Mouse (Mus musculus): Measurements from ENCODE around the gene Zbtb43.

Zbtb43 gene

GRCm38 (mm10) chr2:33468466-33469097 lies at the start of gene Zbtb43:
Gene Zbtb43, minus strand, starts transcription at chr2:33468559.
- DNase-seq, result peak; percentile 96

- no peak for DNase-seq
These were observed 47.5 kb upstream of the Zbtb43 start for GRCm38 (mm10) chr2:33515856-33516255.

GRCm38 (mm10) chr2:33515431-33515830 lies 47.1 kb upstream of the Zbtb43 start:
- no peak for DNase-seq

GRCm38 (mm10) chr2:33510791-33511190 lies 42.4 kb upstream of the Zbtb43 start:
- DNase-seq, result no peak

- no peak for DNase-seq
These were observed 34.2 kb upstream of the Zbtb43 start for GRCm38 (mm10) chr2:33502602-33503001.

GRCm38 (mm10) chr2:33498280-33498679 lies 29.9 kb upstream of the Zbtb43 start:
- DNase-seq, result peak in 1 of 2 experiments; percentile 35

- no peak for DNase-seq
These were observed 27.3 kb upstream of the Zbtb43 start for GRCm38 (mm10) chr2:33495654-33496053.

- no peak for DNase-seq
These were observed 23.7 kb upstream of the Zbtb43 start for GRCm38 (mm10) chr2:33492041-33492440.

GRCm38 (mm10) chr2:33489565-33489964 lies 21.2 kb upstream of the Zbtb43 start:
- DNase-seq, result no peak

- DNase-seq, result peak; percentile 21 to 34
These were observed 19.0 kb upstream of the Zbtb43 start for GRCm38 (mm10) chr2:33487332-33487731.

- peak; percentile 40 to 79 for DNase-seq
These were observed 18.5 kb upstream of the Zbtb43 start for GRCm38 (mm10) chr2:33486866-33487265.

- no peak for DNase-seq
These were observed 9.8 kb upstream of the Zbtb43 start for GRCm38 (mm10) chr2:33477961-33478755.

- no peak for DNase-seq
These were observed 7.6 kb upstream of the Zbtb43 start for GRCm38 (mm10) chr2:33475961-33476360.

GRCm38 (mm10) chr2:33467546-33468465 lies 553 bp downstream of the Zbtb43 start:
- peak; percentile 69 to 74 for DNase-seq

- DNase-seq, result peak; percentile 53 to 66
These were observed 2.4 kb downstream of the Zbtb43 start for GRCm38 (mm10) chr2:33465966-33466365.

GRCm38 (mm10) chr2:33465215-33465614 lies 3.1 kb downstream of the Zbtb43 start:
- DNase-seq, result no peak

- DNase-seq, result peak in 1 of 2 experiments; percentile 22
These were observed 6.3 kb downstream of the Zbtb43 start for GRCm38 (mm10) chr2:33462066-33462465.

GRCm38 (mm10) chr2:33461066-33461465 lies 7.3 kb downstream of the Zbtb43 start:
- DNase-seq, result no peak

- DNase-seq, result no peak
These were observed 8.7 kb downstream of the Zbtb43 start for GRCm38 (mm10) chr2:33459660-33460059.

GRCm38 (mm10) chr2:33456696-33457095 lies 11.7 kb downstream of the Zbtb43 start:
- DNase-seq, result peak; percentile 42 to 51

GRCm38 (mm10) chr2:33456242-33456641 lies 12.1 kb downstream of the Zbtb43 start:
- no peak for DNase-seq

GRCm38 (mm10) chr2:33455350-33455749 lies 13.0 kb downstream of the Zbtb43 start:
- no peak for DNase-seq

GRCm38 (mm10) chr2:33454816-33455215 lies 13.5 kb downstream of the Zbtb43 start:
- no peak for DNase-seq
